Comparison of ENCODE assay signal across 10 mouse cellular contexts in the genomic region with DNA sequence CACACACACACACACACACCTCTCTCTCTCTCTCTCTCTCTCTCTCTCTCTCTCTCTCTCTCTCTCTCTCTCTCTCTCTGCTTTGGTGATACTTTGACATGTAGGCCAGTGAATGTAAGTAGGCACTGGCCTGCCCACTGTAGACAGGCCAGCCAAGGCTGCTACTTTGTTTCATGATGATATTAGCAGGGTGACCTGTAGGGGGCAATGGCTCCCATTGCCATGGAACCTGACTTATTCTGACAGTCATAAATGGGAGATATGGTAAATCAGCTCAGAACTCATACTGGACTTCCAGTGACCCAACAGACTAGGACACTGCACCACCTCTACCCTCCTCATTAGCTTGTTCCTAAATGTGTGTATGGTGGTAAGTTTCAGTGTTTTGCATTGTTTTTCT.
DNase-seq lines count a peak whose midpoint lies in the region; ATAC-seq and TF ChIP-seq lines count a peak whose summit lies in the region.
"Had no signal": no experiment of that assay in that cellular context is flagged by ENCODE, and none has a peak within 500 bp of the region (broad histone marks: within the 10 kb centered on the region; RNA-seq: fewer than 3 reads in every experiment).

No protein-coding gene starts in this region.

- H3K79me2 ChIP-seq in MEL (ENCODE audit: control insufficient read depth, insufficient read depth, low read length, poor library complexity), result no peaks in the 10 kb centered on the region

- ATAC-seq in forebrain, embryonic 11.5 days (replicated peaks; ENCODE audit: low FRiP score), result no peak
- ATAC-seq in lung, postnatal 0 days, result no peak
- no peak for ATAC-seq in hindbrain, postnatal 0 days
- no peak for ATAC-seq in liver, embryonic 11.5 days (replicated peaks; ENCODE audit: low FRiP score)

- H3K4me2 ChIP-seq in forebrain, embryonic 11.5 days (ENCODE audit: low read depth, low read length, severe bottlenecking), result no peak overlapping the region
- H3K4me2 ChIP-seq in lung, postnatal 0 days (replicated peaks; ENCODE audit: low read depth, low read length), result no peak overlapping the region
- no peak overlapping the region for H3K4me2 ChIP-seq in hindbrain, postnatal 0 days (ENCODE audit: low read depth, low read length)
- no peak overlapping the region for H3K4me2 ChIP-seq in liver, embryonic 11.5 days
- H3K4me2 ChIP-seq: forebrain, embryonic 12.5 days; kidney, embryonic 15.5 days had no signal

- H3K27me3 ChIP-seq in forebrain, embryonic 11.5 days (ENCODE audit: control insufficient read depth, insufficient read depth, low read length), result no peaks in the 10 kb centered on the region
- no peaks in the 10 kb centered on the region for H3K27me3 ChIP-seq in forebrain, embryonic 10.5 days (ENCODE audit: poor library complexity, severe bottlenecking)
- no peaks in the 10 kb centered on the region for H3K27me3 ChIP-seq in lung, postnatal 0 days (replicated peaks; ENCODE audit: insufficient read depth, low read length)
- H3K27me3 ChIP-seq in MEL (ENCODE audit: control insufficient read depth in 1 of 2, insufficient read depth in 2 of 2, low read length in 2 of 2), result no peaks in the 10 kb centered on the region; a peak in 1 of 4 replicates
- H3K27me3 ChIP-seq in hindbrain, postnatal 0 days (ENCODE audit: insufficient read depth, low read length), result no peaks in the 10 kb centered on the region
- no peaks in the 10 kb centered on the region for H3K27me3 ChIP-seq in liver, embryonic 11.5 days (replicated peaks; ENCODE audit: control insufficient read depth, insufficient read depth, low read length)
- H3K27me3 ChIP-seq: forebrain, embryonic 12.5 days; kidney, embryonic 15.5 days had no signal

- H3K4me3 ChIP-seq in forebrain, embryonic 11.5 days (ENCODE audit: low read depth, low read length), result no peak overlapping the region
- no peak overlapping the region for H3K4me3 ChIP-seq in forebrain, embryonic 10.5 days
- no peak overlapping the region for H3K4me3 ChIP-seq in lung, postnatal 0 days (ENCODE audit: low read depth, low read length)
- no peak overlapping the region for H3K4me3 ChIP-seq in MEL (ENCODE audit: control insufficient read depth in 1 of 2, insufficient read depth in 1 of 2, low read depth in 2 of 2, low read length in 2 of 2)
- H3K4me3 ChIP-seq in hindbrain, postnatal 0 days (ENCODE audit: low read length), result no peak overlapping the region
- H3K4me3 ChIP-seq in liver, embryonic 11.5 days (ENCODE audit: low read depth, low read length), result no peak overlapping the region
- H3K4me3 ChIP-seq: forebrain, embryonic 12.5 days; kidney, embryonic 15.5 days had no signal

- TF ChIP-seq POLR2A in MEL (IDR thresholded peaks at IDR 0.05; ENCODE audit: control insufficient read depth in 1 of 2, insufficient read depth in 1 of 2, low read depth in 1 of 2, low read length in 2 of 2, poor library complexity in 1 of 2), result no peak

- no peaks in the 10 kb centered on the region for H3K9me3 ChIP-seq in forebrain, embryonic 11.5 days (ENCODE audit: control insufficient read depth, low read length)
- no peaks in the 10 kb centered on the region for H3K9me3 ChIP-seq in forebrain, embryonic 10.5 days
- H3K9me3 ChIP-seq in lung, postnatal 0 days (ENCODE audit: low read length), result no peaks in the 10 kb centered on the region
- H3K9me3 ChIP-seq in MEL (replicated peaks; ENCODE audit: insufficient read depth, low read length), result no peaks in the 10 kb centered on the region
- H3K9me3 ChIP-seq in hindbrain, postnatal 0 days (ENCODE audit: low read length), result no peaks in the 10 kb centered on the region
- no peaks in the 10 kb centered on the region for H3K9me3 ChIP-seq in liver, embryonic 11.5 days (ENCODE audit: control insufficient read depth, low read length)
- H3K9me3 ChIP-seq: forebrain, embryonic 12.5 days; kidney, embryonic 15.5 days had no signal

- TF ChIP-seq CTCF in lung, postnatal 0 days (IDR thresholded peaks at IDR 0.05), result peak; percentile 33
- peak; percentile 12 to 39 (median 15); a peak in 3 of 6 replicates for TF ChIP-seq CTCF in MEL (IDR thresholded peaks at IDR 0.05 in 2 of 3, conservative IDR thresholded peaks at IDR 0.05 in 1 of 3; ENCODE audit: control insufficient read depth in 1 of 3, insufficient read depth in 1 of 3, low read depth in 2 of 3, low read length in 3 of 3, poor library complexity in 1 of 3, severe bottlenecking in 1 of 3)
- TF ChIP-seq CTCF in hindbrain, postnatal 0 days (IDR thresholded peaks at IDR 0.05; ENCODE audit: low read depth), result peak; percentile 36

- H3K36me3 ChIP-seq in forebrain, embryonic 11.5 days (ENCODE audit: control insufficient read depth, insufficient read depth, low read length), result no peaks in the 10 kb centered on the region
- H3K36me3 ChIP-seq in forebrain, embryonic 10.5 days (replicated peaks), result no peaks in the 10 kb centered on the region
- H3K36me3 ChIP-seq in lung, postnatal 0 days (ENCODE audit: insufficient read depth, low read length), result no peaks in the 10 kb centered on the region
- H3K36me3 ChIP-seq in MEL (ENCODE audit: control insufficient read depth in 1 of 2, insufficient read depth in 2 of 2, low read length in 2 of 2), result no peaks in the 10 kb centered on the region
- H3K36me3 ChIP-seq in hindbrain, postnatal 0 days (ENCODE audit: insufficient read depth, low read length), result no peaks in the 10 kb centered on the region
- no peaks in the 10 kb centered on the region for H3K36me3 ChIP-seq in liver, embryonic 11.5 days (ENCODE audit: control insufficient read depth, insufficient read depth, low read length)
- H3K36me3 ChIP-seq: forebrain, embryonic 12.5 days; kidney, embryonic 15.5 days had no signal

- H3K27ac ChIP-seq in forebrain, embryonic 11.5 days (ENCODE audit: low read depth, low read length), result no peak overlapping the region
- H3K27ac ChIP-seq in forebrain, embryonic 10.5 days, result no peak overlapping the region
- no peak overlapping the region for H3K27ac ChIP-seq in lung, postnatal 0 days (ENCODE audit: low read length)
- no peak overlapping the region for H3K27ac ChIP-seq in MEL (ENCODE audit: control insufficient read depth, low read depth, low read length)
- H3K27ac ChIP-seq in hindbrain, postnatal 0 days, result no peak overlapping the region
- no peak overlapping the region for H3K27ac ChIP-seq in liver, embryonic 11.5 days (ENCODE audit: low read depth, low read length)
- H3K27ac ChIP-seq: kidney, embryonic 15.5 days had no signal

- no peak for TF ChIP-seq EP300 in lung, postnatal 0 days (IDR thresholded peaks at IDR 0.05)
- no peak for TF ChIP-seq EP300 in MEL (IDR thresholded peaks at IDR 0.05; ENCODE audit: low read depth in 1 of 2, low read length in 2 of 2)

- peak; percentile 46 for DNase-seq in forebrain, embryonic 11.5 days (ENCODE audit: low spot score)
- no peak for DNase-seq in forebrain, embryonic 10.5 days (ENCODE audit: extremely low spot score, low spot score)
- DNase-seq in lung, postnatal 0 days (ENCODE audit: low spot score), result no peak
- DNase-seq in lung, postnatal 14 days, result no peak
- peak; percentile 9 for DNase-seq in MEL (ENCODE audit: low read depth, low spot score)
- DNase-seq in hindbrain, postnatal 0 days (ENCODE audit: low spot score), result peak; percentile 13
- DNase-seq in liver, embryonic 11.5 days (ENCODE audit: low spot score), result no peak
- no peak for DNase-seq in heart, adult 9 months (ENCODE audit: low spot score in 2 of 2)

- no peaks in the 10 kb centered on the region for H3K4me1 ChIP-seq in forebrain, embryonic 11.5 days (replicated peaks; ENCODE audit: control insufficient read depth, insufficient read depth, low read length)
- peaks cover 6% of the 10 kb centered on the region for H3K4me1 ChIP-seq in forebrain, embryonic 10.5 days
- no peaks in the 10 kb centered on the region for H3K4me1 ChIP-seq in lung, postnatal 0 days (ENCODE audit: insufficient read depth, low read depth, low read length)
- no peaks in the 10 kb centered on the region for H3K4me1 ChIP-seq in MEL (ENCODE audit: control insufficient read depth in 1 of 2, insufficient read depth in 2 of 2, low read length in 2 of 2)
- no peaks in the 10 kb centered on the region for H3K4me1 ChIP-seq in hindbrain, postnatal 0 days (ENCODE audit: insufficient read depth, low read length)
- H3K4me1 ChIP-seq in liver, embryonic 11.5 days (replicated peaks; ENCODE audit: control insufficient read depth, insufficient read depth, low read length), result no peaks in the 10 kb centered on the region
- H3K4me1 ChIP-seq: kidney, embryonic 15.5 days had no signal

- no peak overlapping the region for H3K9ac ChIP-seq in forebrain, embryonic 11.5 days (ENCODE audit: low read length)
- no peak overlapping the region for H3K9ac ChIP-seq in lung, postnatal 0 days (replicated peaks; ENCODE audit: low read depth)
- no peak overlapping the region for H3K9ac ChIP-seq in MEL (ENCODE audit: control insufficient read depth, low read depth, low read length, poor library complexity, severe bottlenecking)
- no peak overlapping the region for H3K9ac ChIP-seq in hindbrain, postnatal 0 days (replicated peaks; ENCODE audit: low read length)
- H3K9ac ChIP-seq in liver, embryonic 11.5 days (ENCODE audit: low read depth, low read length), result no peak overlapping the region
- H3K9ac ChIP-seq: forebrain, embryonic 12.5 days; kidney, embryonic 15.5 days had no signal

- peak; percentile 35 for TF ChIP-seq RAD21 in MEL (IDR thresholded peaks at IDR 0.05; ENCODE audit: low read depth, low read length)

TF ChIP-seq in MEL, 35 proteins besides CTCF, POLR2A, EP300 and RAD21:
- no peak for TF ChIP-seq GATA1 (IDR thresholded peaks at IDR 0.05; ENCODE audit: low read depth, low read length)
- TF ChIP-seq SMC3 (IDR thresholded peaks at IDR 0.05; ENCODE audit: low read depth, low read length), result peak; percentile 43

Comparison
In these comparisons a context has a peak if more than half of its experiments do, and no peak if none do; other contexts are left out.
1. DNase-seq: peak in forebrain, embryonic 11.5 days (single experiment), MEL (single experiment) and hindbrain, postnatal 0 days (single experiment); none in forebrain, embryonic 10.5 days (single experiment), lung, postnatal 0 days (single experiment), lung, postnatal 14 days (single experiment), liver, embryonic 11.5 days (single experiment) and heart, adult 9 months (0 of 2).
2. Peak in every context shown above with its lines, with median percentiles within 50 percentile points of each other: CTCF ChIP-seq.